Mouse (Mus musculus): ENCODE data around the gene Ppp1r13l.

Ppp1r13l gene

DNA sequence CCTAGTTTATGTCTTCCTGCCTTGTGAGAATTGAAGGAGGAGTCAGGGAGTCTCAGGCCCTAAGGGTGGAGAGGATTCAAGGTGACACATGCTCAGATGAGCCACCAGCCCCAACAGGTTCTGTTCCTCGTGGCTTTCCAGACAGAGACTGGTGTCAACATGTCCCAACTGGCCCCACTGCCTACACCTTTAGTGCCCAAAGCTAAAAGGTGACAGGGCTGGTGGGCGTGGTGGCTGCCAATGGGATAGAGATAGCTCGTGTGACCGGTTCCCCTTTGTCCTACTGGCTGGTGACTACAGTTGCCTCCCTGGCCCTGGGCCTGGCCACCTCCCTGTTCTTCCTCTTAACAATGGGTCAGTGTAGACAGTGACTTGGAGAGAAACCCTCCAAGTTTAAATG lies 5.8 kb downstream of the Ppp1r13l start:
- DNase-seq (ENCODE audit: low spot score in 2 of 2) = no peak

DNA sequence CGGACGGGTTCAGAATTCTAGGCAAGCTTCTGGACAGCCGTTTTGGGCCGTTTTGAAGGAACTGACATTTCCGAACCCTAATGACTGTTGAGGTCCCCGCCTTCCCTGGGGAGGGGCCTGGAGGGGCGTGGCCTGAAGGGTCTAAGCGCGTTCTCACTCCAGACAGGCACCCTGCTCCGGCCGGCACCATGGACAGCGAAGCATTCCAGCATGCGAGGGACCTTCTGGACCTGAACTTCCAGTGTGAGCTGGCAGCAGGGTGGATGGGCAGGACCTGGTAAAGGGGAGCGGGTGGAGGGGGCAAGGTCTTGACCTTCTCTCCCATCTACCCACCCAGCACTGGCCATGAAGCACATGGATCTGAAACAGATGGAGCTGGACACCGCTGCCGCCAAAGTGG lies 8.8 kb downstream of the Ppp1r13l start:
- DNase-seq (ENCODE audit: low spot score in 2 of 2) = no peak

DNA sequence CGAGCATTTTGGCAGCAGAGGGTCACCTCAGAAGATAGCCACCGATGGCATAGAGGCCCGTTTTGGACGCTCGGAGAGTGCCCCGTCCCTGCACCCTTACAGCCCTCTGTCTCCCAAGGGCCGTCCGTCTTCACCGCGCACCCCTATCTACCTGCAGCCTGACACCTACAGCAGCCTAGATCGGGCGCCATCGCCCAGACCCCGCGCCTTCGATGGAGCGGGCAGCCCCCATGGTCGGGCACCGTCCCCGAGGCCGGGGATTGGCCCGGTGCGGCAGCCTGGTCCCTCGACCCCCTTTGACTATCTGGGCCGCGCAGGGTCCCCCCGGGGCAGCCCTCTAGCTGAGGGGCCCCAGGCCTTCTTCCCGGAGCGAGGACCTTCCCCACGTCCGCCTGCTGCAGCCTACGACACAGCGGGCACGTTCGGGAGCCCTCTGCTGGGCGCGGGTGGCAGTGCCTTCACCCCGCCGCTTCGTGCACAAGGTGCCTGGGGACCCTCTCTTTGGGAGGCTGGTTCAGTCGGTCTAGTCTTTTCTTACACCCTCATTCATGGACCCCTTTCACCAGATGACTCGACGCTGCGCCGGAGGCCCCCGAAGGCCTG lies 10.4 kb downstream of the Ppp1r13l start:
- DNase-seq (ENCODE audit: low spot score in 2 of 2) = peak in 1 of 2 experiments; percentile 30

DNA sequence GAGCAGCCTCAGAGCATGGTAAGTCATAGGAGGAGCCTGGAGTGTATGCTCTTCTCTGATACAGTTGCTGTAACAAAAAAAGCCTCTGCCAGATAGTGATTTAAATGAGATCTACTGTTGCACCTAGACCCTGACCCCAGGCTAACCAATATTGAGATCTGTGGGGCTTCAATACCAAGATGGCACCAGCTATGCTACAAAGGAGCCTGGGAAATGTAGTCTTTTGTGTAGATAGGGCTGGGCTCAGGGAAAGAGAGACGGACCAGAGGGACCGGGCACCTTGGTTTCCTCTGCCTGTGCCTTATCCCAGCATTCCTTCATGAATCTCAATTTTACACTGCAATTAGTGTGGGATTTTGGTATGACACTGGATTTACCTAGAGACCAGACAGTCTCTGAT lies 13.8 kb downstream of the Ppp1r13l start:
- DNase-seq (ENCODE audit: low spot score in 2 of 2) = no peak

DNA sequence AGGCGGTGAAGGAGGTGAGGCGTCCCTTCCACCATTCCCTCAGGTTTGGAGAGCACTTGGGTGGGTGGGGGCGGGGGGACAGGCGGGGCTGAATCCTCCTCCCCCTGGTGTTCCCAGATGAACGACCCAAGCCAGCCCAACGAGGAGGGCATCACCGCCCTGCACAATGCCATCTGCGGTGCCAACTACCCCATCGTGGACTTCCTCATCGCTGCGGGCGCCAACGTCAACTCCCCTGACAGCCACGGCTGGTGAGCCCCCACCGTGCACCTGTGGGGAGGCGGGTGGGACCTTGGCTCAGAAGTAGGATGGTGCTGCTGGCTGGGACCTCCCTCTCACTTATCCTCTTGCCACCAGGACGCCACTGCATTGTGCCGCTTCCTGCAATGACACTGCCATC lies 15.8 kb downstream of the Ppp1r13l start:
- no peak for DNase-seq (ENCODE audit: low spot score in 2 of 2)

DNA sequence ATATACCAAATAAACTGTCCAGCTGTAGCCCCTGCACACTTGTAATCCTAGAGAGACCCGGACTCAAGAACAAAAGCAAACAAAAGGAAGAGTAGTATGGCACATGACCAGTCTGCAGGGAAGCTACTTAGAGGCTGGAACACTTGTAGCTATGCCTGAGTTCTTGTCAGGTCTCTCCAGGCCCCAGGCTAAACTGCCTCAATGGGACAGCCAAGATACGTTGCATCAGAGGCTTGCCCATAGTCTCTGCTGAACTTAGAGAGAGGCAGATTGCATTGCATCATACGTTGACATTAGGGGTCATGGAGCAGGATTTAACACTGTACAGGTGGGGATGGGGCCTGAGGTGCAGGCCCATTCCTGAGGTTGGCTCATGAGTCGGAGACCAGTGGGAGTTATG lies 16.5 kb downstream of the Ppp1r13l start:
- no peak for DNase-seq (ENCODE audit: low spot score in 2 of 2)

DNA sequence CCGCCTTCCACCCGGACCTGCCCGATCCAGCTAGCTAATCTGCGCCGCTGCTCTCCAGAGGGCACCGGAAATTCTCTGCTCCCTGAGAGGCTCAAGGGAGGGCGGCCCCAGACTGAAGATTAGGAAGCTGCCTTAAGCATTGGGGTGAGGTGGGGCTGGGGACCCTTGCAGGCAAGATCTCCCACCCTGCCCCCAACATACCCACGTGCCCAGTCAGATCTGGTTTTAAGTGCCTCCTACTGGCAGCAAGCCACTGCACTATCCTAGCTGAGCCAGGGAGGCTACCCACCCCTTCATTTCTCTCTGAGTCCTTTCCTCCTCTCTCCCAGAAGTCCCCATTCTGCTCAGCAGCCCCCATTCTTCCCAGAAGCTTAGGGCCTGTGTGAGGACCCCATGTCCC lies 18.5 kb downstream of the Ppp1r13l start:
- DNase-seq (ENCODE audit: low spot score in 2 of 2) = no peak

DNA sequence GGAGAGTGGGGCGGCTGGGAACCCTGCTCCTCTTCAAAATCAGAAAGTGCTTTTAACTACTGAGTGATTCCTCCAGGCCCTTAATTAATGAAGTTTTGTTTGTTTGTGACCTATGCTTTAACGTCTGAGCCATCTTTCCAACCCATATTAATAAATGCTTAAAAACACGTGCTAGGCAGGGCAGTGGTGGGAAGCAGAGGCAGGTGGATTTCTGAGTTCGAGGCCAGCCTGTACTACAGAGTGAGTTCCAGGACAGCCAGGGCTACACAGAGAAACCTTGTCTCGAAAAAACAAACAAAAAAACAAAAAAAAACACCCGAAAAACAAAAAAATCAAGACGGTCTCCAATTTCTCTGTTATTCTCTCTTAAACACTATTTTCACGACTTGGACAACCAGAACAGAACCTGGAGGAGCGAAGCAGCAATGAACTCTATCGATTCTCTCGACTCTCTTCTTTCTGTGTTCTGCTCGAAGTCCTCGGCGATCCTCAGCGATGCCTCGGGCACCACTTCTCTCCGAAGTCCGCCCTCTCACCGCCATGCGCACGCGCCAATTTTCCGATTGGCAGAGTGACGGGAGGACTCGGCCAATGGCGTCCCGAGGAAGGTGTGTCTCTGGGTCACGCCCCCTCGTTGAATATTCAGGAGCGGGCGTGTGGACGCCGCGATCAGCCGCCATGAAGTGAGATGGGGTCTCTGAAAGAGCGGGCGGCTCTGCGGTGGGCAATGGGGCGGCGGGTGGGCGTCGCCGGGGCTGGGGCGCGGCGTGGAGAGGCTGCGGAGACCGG lies 22.0 kb downstream of the Ppp1r13l start, which contains the start of gene Ercc2:
TSS of gene Ercc2 (plus strand) at position 634 of the 789 bp plus-strand sequence.
- peak; percentile 97 for DNase-seq (ENCODE audit: low spot score in 2 of 2)

DNA sequence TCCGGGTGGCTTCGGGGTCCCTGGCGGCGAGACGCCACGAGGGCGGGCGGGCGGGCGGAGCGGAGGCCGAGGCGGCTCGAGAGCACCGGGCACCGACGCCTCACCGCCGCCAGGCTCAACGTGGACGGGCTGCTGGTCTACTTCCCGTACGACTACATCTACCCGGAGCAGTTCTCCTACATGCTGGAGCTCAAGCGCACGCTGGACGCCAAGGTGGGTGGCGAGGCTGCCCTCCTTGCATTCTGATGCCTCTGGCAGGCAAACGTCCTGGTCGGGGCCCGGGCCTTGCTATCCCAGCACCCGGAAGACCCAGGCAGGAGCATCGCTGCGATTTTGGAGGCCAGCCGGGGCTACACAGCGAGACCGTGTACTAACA lies 22.6 kb downstream of the Ppp1r13l start:
- DNase-seq (ENCODE audit: low spot score in 2 of 2) = no peak

DNA sequence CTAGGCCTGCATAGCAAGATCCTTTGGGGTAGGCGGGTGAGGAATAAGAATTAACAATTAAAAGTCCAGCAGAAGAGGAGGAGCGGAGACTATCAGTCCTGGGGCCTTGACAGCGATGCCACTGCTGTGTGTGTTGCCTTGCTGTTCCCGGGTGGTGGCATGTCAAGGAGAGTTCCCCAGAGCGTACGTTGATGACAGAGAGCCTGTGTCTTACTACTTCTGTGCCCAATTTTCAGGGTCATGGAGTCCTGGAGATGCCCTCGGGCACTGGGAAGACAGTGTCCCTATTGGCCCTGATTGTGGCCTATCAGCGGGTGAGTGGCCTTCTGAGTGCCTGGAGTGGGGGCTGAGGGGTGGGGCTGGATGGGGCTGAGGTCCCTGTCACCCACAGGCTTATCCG lies 24.2 kb downstream of the Ppp1r13l start:
- DNase-seq (ENCODE audit: low spot score in 2 of 2) = no peak

DNA sequence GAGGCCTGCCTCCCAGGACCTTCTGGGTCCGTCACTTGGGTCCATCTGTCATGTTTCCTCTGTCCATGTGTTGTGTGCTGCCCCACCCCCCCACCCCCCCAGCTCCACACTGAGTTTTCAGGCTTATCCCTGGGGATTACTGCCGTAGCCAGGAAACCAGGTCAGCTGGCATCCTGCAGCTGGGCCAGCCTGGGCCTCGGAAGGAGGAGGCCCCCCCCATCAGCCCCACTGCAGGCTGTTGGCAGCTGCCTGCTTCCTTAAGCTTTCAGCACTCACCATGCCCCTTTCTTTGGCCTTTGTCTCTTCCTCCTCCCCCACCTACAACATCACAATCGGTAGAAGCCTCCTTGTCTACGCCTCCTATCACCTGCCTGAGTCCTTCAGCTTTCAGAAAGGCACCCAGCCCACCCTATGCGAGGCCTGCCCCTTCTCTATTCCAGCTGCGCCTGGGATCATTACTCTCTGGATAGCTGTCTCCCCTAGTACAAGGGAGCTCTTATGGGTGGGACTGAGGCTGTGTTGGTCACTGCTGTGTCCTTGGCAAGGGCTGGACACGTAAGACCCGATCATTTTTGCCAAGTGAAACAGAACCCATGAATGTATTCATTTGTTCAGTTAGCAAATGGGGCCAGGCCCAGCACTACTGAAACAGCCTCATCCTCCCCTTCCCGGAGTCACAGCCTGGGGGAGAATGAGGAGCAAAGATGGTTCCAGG lies 29.3 kb downstream of the Ppp1r13l start:
- no peak for DNase-seq (ENCODE audit: low spot score in 2 of 2)

DNA sequence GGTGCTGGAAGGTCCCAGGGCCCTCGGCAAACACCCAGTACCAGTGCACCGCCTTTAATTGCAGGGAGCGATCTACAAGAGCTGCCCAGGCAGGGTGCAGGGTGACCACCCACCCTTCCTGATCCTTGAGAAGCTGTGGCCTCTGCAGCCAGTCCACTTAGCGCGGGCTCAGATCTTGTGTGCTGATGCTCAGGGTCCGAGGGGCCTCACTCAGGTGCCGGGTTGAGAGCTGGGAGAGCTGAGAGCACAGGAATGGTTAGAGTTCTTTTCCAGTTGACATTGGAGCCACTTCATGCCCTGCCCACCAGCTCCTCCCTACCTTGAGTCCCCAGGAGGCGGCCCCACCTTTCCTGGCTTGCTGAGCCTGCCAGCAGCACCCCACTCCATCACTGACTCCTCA lies 34.9 kb downstream of the Ppp1r13l start:
- DNase-seq (ENCODE audit: low spot score in 2 of 2) = no peak

DNA sequence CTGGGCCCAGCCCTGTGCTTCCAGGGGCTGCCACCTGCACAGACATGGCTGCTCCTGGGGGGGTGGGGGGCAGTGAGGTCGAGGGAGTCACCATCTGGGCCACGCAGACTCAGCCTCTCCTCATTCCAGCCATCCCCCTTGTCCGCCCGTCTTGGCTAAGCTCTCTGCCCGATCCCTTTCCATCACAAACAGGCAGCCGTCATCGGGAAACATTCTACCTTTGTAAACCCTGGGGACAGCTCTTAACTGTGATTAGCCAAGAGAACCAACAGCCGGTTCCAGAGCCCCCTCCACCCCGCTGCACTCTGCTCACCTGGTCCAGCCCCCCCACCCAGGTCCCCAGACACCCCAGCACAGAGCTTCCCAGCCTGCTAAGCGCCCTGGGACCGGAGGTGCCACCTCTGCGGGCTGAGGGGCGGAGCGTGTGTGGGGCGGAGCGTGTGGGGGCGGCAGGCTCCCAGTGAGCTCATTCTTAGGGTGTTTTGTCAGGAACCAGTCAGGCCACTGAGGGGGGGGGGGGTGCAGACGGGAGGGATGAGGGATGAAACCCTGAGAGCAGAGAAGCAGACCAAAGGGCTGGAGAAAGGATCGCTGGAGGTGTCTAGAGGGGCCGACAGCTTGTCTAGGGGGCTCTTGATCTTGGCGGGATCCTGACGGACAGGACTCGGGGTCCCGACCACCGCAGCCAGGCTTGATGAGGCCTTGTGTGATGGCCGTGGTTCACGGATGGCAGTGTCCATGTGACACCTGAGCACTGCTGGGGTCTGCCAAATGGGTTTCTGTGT lies 40.1 kb downstream of the Ppp1r13l start:
- DNase-seq (ENCODE audit: low spot score in 2 of 2) = no peak

DNA sequence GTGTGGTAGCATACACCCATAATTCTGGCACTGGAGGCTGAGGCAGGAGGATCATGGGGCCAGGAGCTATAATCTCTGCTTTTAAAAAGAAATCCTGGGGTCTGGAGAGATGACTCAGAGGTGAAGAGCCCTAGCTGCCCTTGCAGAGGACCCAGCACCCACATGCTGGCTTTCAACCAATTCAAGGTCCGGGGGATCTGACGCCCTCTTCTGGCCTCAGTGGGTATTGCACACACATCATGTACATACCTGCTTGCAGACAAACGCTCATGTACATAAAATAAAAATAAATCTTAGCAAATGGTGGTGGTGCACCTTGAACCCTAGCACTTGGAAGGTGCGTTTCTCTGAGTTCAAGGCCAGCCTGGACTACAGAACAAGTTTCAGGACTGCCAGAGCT lies 41.4 kb downstream of the Ppp1r13l start:
- DNase-seq (ENCODE audit: low spot score in 2 of 2) = no peak

DNA sequence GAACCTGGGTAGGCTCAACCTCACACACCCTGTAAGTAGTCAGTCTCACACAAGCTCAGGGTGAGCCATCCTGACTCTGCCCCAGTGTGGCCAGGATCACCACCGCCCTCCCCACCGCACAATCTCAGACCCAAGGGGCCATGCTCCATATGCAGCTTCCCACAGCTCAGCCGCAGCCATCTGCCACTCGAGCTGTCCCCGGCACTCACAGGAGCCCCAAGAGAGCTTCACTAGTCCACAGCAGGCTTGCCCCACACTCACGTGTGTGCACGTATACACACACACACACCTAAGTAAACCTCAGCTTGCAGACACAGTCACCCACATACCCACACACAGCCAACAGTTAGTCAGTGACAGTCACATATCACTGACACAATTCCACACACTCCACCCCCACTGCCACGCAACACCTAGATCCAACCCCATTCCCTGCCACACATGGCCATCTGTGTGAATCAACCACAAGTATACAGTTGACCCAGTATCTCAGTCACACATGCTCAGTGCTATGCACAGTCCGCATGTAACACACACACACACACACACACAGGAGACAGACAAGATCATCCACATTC lies 43.1 kb downstream of the Ppp1r13l start:
- DNase-seq (ENCODE audit: low spot score in 2 of 2) = no peak

DNA sequence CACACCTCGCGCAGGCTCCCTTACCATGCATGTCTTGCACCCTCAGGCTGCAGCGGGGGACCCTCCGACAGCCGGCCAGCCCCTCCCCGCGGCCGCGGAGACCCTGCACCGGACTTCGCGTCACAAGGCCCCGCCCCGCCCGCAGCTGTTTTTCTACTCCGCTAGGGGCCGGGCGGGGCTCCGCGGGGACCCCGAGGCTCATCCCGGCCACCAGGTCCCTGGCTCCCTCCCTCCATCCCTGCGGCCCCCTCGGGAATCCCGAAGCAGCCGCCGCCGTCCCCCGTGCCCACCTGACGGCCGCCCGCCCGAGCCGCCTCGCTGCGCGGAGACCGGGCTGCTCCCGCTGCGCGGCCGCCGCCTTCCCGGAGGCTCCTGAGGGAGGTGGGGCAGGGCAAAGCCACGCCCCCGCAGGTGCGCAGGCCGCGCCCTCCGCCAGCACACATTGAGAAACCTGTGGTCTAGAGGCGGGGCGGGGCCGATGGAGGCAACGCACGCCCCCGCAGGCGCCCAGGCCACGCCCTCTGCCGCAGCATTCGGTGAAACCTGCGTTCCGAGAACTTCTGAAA lies 44.3 kb downstream of the Ppp1r13l start, which contains the start of gene Klc3:
TSS of gene Klc3 (minus strand) at position 374 of the 566 bp plus-strand sequence.
- no peak for DNase-seq (ENCODE audit: low spot score in 2 of 2)

DNA sequence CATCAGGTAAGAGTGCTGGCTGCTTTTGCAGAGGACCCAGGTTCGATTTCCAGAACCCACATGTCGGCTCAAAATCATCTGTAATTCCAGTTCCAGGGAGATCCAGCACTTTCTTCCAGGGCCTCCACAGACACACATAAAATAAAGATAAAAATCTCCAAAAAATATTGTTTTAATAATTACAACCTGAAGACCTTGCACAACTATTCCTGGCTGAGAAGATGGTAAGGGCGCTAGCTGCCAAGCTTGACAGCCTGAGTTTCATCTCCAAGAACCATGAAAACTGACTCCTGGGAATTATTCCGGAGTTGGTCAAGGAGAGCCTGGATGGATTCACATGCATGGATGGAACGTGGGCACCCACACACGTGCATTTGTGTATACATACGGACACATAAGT lies 44.9 kb downstream of the Ppp1r13l start, which contains the start of gene Ckm:
TSS of gene Ckm (plus strand) at position 301 of the 400 bp plus-strand sequence.
- no peak for DNase-seq (ENCODE audit: low spot score in 2 of 2)

DNA sequence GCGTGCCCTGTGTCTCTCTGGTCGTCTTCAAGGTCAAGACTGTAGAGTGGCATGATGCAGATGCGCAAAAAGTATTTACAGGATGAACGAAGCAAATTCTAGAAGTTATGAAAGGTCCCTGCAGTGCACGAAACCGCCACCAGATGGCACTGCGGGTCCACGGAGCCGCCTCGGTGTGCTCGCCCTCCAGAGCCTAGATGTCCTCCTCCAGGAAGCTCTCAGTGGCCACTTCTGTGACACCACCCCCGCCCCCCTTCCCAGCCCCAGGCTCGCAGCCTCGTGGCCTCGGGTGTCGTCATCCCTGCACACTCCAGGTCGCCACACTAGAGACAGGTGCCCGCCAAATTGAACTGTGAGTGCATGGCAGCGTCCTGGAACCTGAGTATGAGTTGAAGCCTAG lies 45.9 kb downstream of the Ppp1r13l start:
- DNase-seq (ENCODE audit: low spot score in 2 of 2) = peak in 1 of 2 experiments; percentile 59

DNA sequence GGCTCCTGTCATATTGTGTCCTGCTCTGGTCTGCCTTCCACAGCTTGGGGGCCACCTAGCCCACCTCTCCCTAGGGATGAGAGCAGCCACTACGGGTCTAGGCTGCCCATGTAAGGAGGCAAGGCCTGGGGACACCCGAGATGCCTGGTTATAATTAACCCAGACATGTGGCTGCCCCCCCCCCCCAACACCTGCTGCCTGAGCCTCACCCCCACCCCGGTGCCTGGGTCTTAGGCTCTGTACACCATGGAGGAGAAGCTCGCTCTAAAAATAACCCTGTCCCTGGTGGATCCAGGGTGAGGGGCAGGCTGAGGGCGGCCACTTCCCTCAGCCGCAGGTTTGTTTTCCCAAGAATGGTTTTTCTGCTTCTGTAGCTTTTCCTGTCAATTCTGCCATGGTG lies 50.2 kb downstream of the Ppp1r13l start:
- no peak for DNase-seq (ENCODE audit: low spot score in 2 of 2)

DNA sequence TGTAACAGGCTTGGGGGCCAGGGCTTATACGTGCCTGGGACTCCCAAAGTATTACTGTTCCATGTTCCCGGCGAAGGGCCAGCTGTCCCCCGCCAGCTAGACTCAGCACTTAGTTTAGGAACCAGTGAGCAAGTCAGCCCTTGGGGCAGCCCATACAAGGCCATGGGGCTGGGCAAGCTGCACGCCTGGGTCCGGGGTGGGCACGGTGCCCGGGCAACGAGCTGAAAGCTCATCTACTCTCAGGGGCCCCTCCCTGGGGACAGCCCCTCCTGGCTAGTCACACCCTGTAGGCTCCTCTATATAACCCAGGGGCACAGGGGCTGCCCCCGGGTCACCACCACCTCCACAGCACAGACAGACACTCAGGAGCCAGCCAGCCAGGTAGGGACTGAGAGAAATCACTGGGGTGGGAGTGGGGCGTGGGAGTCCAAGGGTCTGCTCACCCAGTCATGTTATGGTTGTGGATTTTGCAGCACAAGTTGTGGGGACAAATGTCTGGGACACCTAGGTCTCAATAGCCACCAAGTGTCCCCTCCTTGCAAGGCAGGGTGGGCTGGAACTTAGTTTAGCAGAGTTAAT lies 51.3 kb downstream of the Ppp1r13l start:
- DNase-seq (ENCODE audit: low spot score in 2 of 2) = no peak

DNA sequence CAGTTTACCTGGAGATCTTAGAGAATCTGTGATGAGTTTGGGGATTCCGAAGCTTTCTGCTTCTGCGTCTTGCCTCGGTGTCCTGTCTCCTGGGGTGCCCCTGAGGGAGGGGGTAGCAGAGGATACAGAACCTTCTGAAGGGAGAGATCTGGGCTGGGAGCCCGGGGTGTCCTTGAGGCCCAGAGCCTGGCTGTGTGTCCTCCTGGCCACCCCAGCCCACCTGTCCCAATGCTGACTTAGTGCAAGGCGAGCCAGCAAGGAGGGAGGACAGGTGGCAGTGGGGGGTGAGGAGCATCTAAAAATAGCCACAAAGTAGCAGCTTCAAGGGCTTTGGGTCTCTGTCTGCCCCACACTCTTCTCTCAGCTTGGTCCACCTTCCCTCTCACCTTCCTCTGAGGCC lies 52.2 kb downstream of the Ppp1r13l start:
- no peak for DNase-seq (ENCODE audit: low spot score in 2 of 2)
